Mouse (Mus musculus): ENCODE measurements around the gene 2810408A11Rik. TPM values are rescaled to one million over a fixed set of nuclear protein-coding genes. Genes with fewer than 3 reads are reported as not detected.
A peak's percentile ranks its signal among the peaks of the same experiment; 100 is the strongest.

2810408A11Rik gene
- polyA plus RNA-seq, 1 experiment from 2014 or later = 0.89 TPM

- Histone ChIP-seq H3K36me3 (replicated peaks) (no peaks in the 10 kb centered on the region), H3K27ac (replicated peaks) (peak overlapping the region; percentile 79), H3K27me3 (0 out of 2 replicates have a peak, but pooled peaks cover 3% of the 10 kb centered on the region), H3K4me1 (replicated peaks) (peaks cover 90% of the 10 kb centered on the region), H3K9ac (no peak overlapping the region), H3K9me3 (replicated peaks) (no peaks in the 10 kb centered on the region), H3K4me2 (peak overlapping the region; percentile 97), H3K4me3 (replicated peaks) (0 out of 2 replicates have a peak overlapping the region, but pooled peaks have one; percentile 64)
- ATAC-seq (ENCODE audit: insufficient read depth) = peak; percentile 56
- WGBS (ENCODE audit: insufficient replicate concordance) = 28% methylated on average over 6 of the region's 6 CpGs
Observed at GRCm38 (mm10) chr11:69878952-69879351, 21.8 kb downstream of the 2810408A11Rik start.

- Histone ChIP-seq H3K9me3 (replicated peaks) (no peaks in the 10 kb centered on the region), H3K27me3 (0 out of 2 replicates have a peak, but pooled peaks cover 3% of the 10 kb centered on the region), H3K4me1 (replicated peaks) (peaks cover 85% of the 10 kb centered on the region), H3K27ac (replicated peaks) (peak overlapping the region; percentile 79), H3K4me2 (peak overlapping the region; percentile 97), H3K36me3 (replicated peaks) (no peaks in the 10 kb centered on the region), H3K4me3 (replicated peaks) (no peak overlapping the region), H3K9ac (no peak overlapping the region)
- ATAC-seq (ENCODE audit: insufficient read depth) = no peak
- WGBS (ENCODE audit: insufficient replicate concordance) = 64% methylated on average over 3 of the region's 3 CpGs
Observed at GRCm38 (mm10) chr11:69878399-69878798, 22.4 kb downstream of the 2810408A11Rik start.

GRCm38 (mm10) chr11:69877878-69878277, 22.9 kb downstream of the 2810408A11Rik start, which contains the start of gene Tmem95:
Gene Tmem95 (minus strand): TSS chr11:69878018.
- WGBS (ENCODE audit: insufficient replicate concordance) = 76% methylated on average over 11 of the region's 11 CpGs
- H3K27me3 ChIP-seq = 0 out of 2 replicates have a peak, but pooled peaks cover 3% of the 10 kb centered on the region
- H3K4me3 ChIP-seq (replicated peaks) = no peak within 1 kb of the TSS
- peak within 1 kb of the TSS; percentile 79 for H3K27ac ChIP-seq (replicated peaks)
- no peak for ATAC-seq (ENCODE audit: insufficient read depth)
- H3K9ac ChIP-seq = no peak within 1 kb of the TSS
- H3K4me1 ChIP-seq (replicated peaks) = peaks cover 83% of the 10 kb centered on the region
- H3K4me2 ChIP-seq = peak within 1 kb of the TSS; percentile 97
- no peaks in the 10 kb centered on the region for H3K9me3 ChIP-seq (replicated peaks)
- H3K36me3 ChIP-seq (replicated peaks) = no peaks in the 10 kb centered on the region

GRCm38 (mm10) chr11:69876867-69877266, 23.9 kb downstream of the 2810408A11Rik start:
- 2% methylated on average over 12 of the region's 12 CpGs for WGBS (ENCODE audit: insufficient replicate concordance)
- Histone ChIP-seq H3K4me3 (replicated peaks) (no peak overlapping the region), H3K9ac (no peak overlapping the region), H3K36me3 (replicated peaks) (no peaks in the 10 kb centered on the region), H3K27ac (replicated peaks) (peak overlapping the region; percentile 61; the same call in 1 of the 2 replicates), H3K27me3 (0 out of 2 replicates have a peak, but pooled peaks cover 3% of the 10 kb centered on the region), H3K4me1 (replicated peaks) (peaks cover 78% of the 10 kb centered on the region), H3K9me3 (replicated peaks) (no peaks in the 10 kb centered on the region), H3K4me2 (peak overlapping the region; percentile 50)
- peak; percentile 19; the same call in 1 of the 2 replicates for ATAC-seq (ENCODE audit: insufficient read depth)

GRCm38 (mm10) chr11:69876186-69876585, 24.6 kb downstream of the 2810408A11Rik start:
- 27% methylated on average over 7 of the region's 7 CpGs for WGBS (ENCODE audit: insufficient replicate concordance)
- Histone ChIP-seq H3K4me3 (replicated peaks) (no peak overlapping the region), H3K9me3 (replicated peaks) (no peaks in the 10 kb centered on the region), H3K4me1 (replicated peaks) (peaks cover 71% of the 10 kb centered on the region), H3K4me2 (0 out of 2 replicates have a peak overlapping the region, but pooled peaks have one; percentile 50), H3K27me3 (0 out of 2 replicates have a peak, but pooled peaks cover 3% of the 10 kb centered on the region), H3K9ac (0 out of 2 replicates have a peak overlapping the region, but pooled peaks have one; percentile 12), H3K36me3 (replicated peaks) (no peaks in the 10 kb centered on the region), H3K27ac (replicated peaks) (peak overlapping the region; percentile 61; the same call in 1 of the 2 replicates)
- no peak for ATAC-seq (ENCODE audit: insufficient read depth)

GRCm38 (mm10) chr11:69872451-69872850, 28.3 kb downstream of the 2810408A11Rik start:
- Histone ChIP-seq H3K9ac (no peak overlapping the region), H3K27ac (replicated peaks) (no peak overlapping the region; the same call in 1 of the 2 replicates), H3K4me1 (replicated peaks) (peaks cover 57% of the 10 kb centered on the region), H3K4me2 (no peak overlapping the region), H3K4me3 (replicated peaks) (no peak overlapping the region), H3K27me3 (0 out of 2 replicates have a peak, but pooled peaks cover 3% of the 10 kb centered on the region), H3K9me3 (replicated peaks) (no peaks in the 10 kb centered on the region), H3K36me3 (replicated peaks) (no peaks in the 10 kb centered on the region)
- WGBS (ENCODE audit: insufficient replicate concordance) = 73% methylated on average over 4 of the region's 4 CpGs
- ATAC-seq (ENCODE audit: insufficient read depth) = no peak

GRCm38 (mm10) chr11:69871822-69872221, 29.0 kb downstream of the 2810408A11Rik start:
- H3K27me3 ChIP-seq = no peaks in the 10 kb centered on the region
- H3K9me3 ChIP-seq (replicated peaks) = no peaks in the 10 kb centered on the region
- 79% methylated on average over 7 of the region's 7 CpGs for WGBS (ENCODE audit: insufficient replicate concordance)
- no peak overlapping the region for H3K4me3 ChIP-seq (replicated peaks)
- no peak overlapping the region for H3K27ac ChIP-seq (replicated peaks)
- no peak for ATAC-seq (ENCODE audit: insufficient read depth)
- no peak overlapping the region for H3K4me2 ChIP-seq
- H3K4me1 ChIP-seq (replicated peaks) = peaks cover 57% of the 10 kb centered on the region
- H3K9ac ChIP-seq = no peak overlapping the region
- H3K36me3 ChIP-seq (replicated peaks) = no peaks in the 10 kb centered on the region

- Histone ChIP-seq H3K4me2 (no peak overlapping the region), H3K27me3 (no peaks in the 10 kb centered on the region), H3K27ac (replicated peaks) (no peak overlapping the region), H3K4me3 (replicated peaks) (no peak overlapping the region), H3K9me3 (replicated peaks) (no peaks in the 10 kb centered on the region), H3K9ac (no peak overlapping the region), H3K36me3 (replicated peaks) (no peaks in the 10 kb centered on the region), H3K4me1 (replicated peaks) (peaks cover 54% of the 10 kb centered on the region)
- ATAC-seq (ENCODE audit: insufficient read depth) = no peak
- 57% methylated on average over 2 of the region's 2 CpGs for WGBS (ENCODE audit: insufficient replicate concordance)
Observed at GRCm38 (mm10) chr11:69870289-69871069, 30.3 kb downstream of the 2810408A11Rik start.

GRCm38 (mm10) chr11:69867335-69867734, 33.5 kb downstream of the 2810408A11Rik start:
- H3K9me3 ChIP-seq (replicated peaks) = no peaks in the 10 kb centered on the region
- WGBS (ENCODE audit: insufficient replicate concordance) = 31% methylated on average over 9 of the region's 9 CpGs
- no peaks in the 10 kb centered on the region for H3K27me3 ChIP-seq
- H3K4me2 ChIP-seq = no peak overlapping the region; the same call in 1 of the 2 replicates
- peaks cover 68% of the 10 kb centered on the region for H3K4me1 ChIP-seq (replicated peaks)
- no peak overlapping the region for H3K4me3 ChIP-seq (replicated peaks)
- peak; percentile 60 for ATAC-seq (ENCODE audit: insufficient read depth)
- no peaks in the 10 kb centered on the region for H3K36me3 ChIP-seq (replicated peaks)
- H3K9ac ChIP-seq = no peak overlapping the region
- H3K27ac ChIP-seq (replicated peaks) = peak overlapping the region; percentile 48

GRCm38 (mm10) chr11:69865561-69865960, 35.2 kb downstream of the 2810408A11Rik start:
- peak overlapping the region; percentile 81; the same call in 1 of the 2 replicates for H3K27ac ChIP-seq (replicated peaks)
- WGBS (ENCODE audit: insufficient replicate concordance) = 80% methylated on average over 9 of the region's 9 CpGs
- ATAC-seq (ENCODE audit: insufficient read depth) = no peak

More at GRCm38 (mm10) chr11:69865561-69865960, 35.2 kb downstream of the 2810408A11Rik start:
- H3K36me3 ChIP-seq (replicated peaks) = no peaks in the 10 kb centered on the region
- no peaks in the 10 kb centered on the region for H3K9me3 ChIP-seq (replicated peaks)
- no peaks in the 10 kb centered on the region for H3K27me3 ChIP-seq
- H3K4me2 ChIP-seq = no peak overlapping the region
- no peak overlapping the region for H3K9ac ChIP-seq
- peaks cover 62% of the 10 kb centered on the region for H3K4me1 ChIP-seq (replicated peaks)
- H3K4me3 ChIP-seq (replicated peaks) = no peak overlapping the region

Measured in liver, embryonic 15.5 days (tissue).